Mouse (Mus musculus): ENCODE data around the gene Nexn. TPM values are rescaled to one million over a fixed set of nuclear protein-coding genes. Genes with fewer than 3 reads are reported as not detected.
"Not testable (repeated sequence)": the region's sequence is repeated elsewhere in the genome, so short reads cannot be mapped to it uniquely, and the experiment has no call there.

The Nexn gene
- polyA plus RNA-seq, 1 experiment from 2014 or later = 2.2 TPM

GRCm38 (mm10) chr3:152204577-152204976 is 61.6 kb downstream of the Nexn start:
- Histone ChIP-seq H3K9ac (replicated peaks; ENCODE audit: low read length) (no peak overlapping the region), H3K4me2 (ENCODE audit: low read length) (no peak overlapping the region), H3K27ac (replicated peaks; ENCODE audit: low read depth, low read length) (no peak overlapping the region), H3K4me1 (ENCODE audit: control insufficient read depth, insufficient read depth, low read length) (peaks cover 5% of the 10 kb centered on the region), H3K36me3 (ENCODE audit: control insufficient read depth, insufficient read depth, low read length) (no peaks in the 10 kb centered on the region), H3K9me3 (ENCODE audit: control insufficient read depth, low read length) (no peaks in the 10 kb centered on the region), H3K27me3 (ENCODE audit: control insufficient read depth, insufficient read depth, low read length) (no peaks in the 10 kb centered on the region), H3K4me3 (replicated peaks; ENCODE audit: low read depth, low read length) (no peak overlapping the region)
- ATAC-seq (ENCODE audit: low FRiP score, low TSS enrichment) = no peak
- WGBS = 87% methylated on average over 3 of the region's 3 CpGs
- DNase-seq = no peak

GRCm38 (mm10) chr3:152203996-152204395 is 62.2 kb downstream of the Nexn start:
- no peak overlapping the region for H3K4me2 ChIP-seq (ENCODE audit: low read length)
- no peak overlapping the region for H3K4me3 ChIP-seq (replicated peaks; ENCODE audit: low read depth, low read length)
- H3K27me3 ChIP-seq (ENCODE audit: control insufficient read depth, insufficient read depth, low read length) = no peaks in the 10 kb centered on the region
- peaks cover 5% of the 10 kb centered on the region for H3K4me1 ChIP-seq (ENCODE audit: control insufficient read depth, insufficient read depth, low read length)
- DNase-seq = no peak
- no peaks in the 10 kb centered on the region for H3K9me3 ChIP-seq (ENCODE audit: control insufficient read depth, low read length)
- no peak overlapping the region for H3K9ac ChIP-seq (replicated peaks; ENCODE audit: low read length)
- 63% methylated on average over 3 of the region's 3 CpGs for WGBS
- ATAC-seq (ENCODE audit: low FRiP score, low TSS enrichment) = no peak
- H3K27ac ChIP-seq (replicated peaks; ENCODE audit: low read depth, low read length) = no peak overlapping the region
- H3K36me3 ChIP-seq (ENCODE audit: control insufficient read depth, insufficient read depth, low read length) = no peaks in the 10 kb centered on the region

GRCm38 (mm10) chr3:152203411-152203810 is 62.7 kb downstream of the Nexn start:
- H3K27me3 ChIP-seq (ENCODE audit: control insufficient read depth, insufficient read depth, low read length) = no peaks in the 10 kb centered on the region
- no peaks in the 10 kb centered on the region for H3K36me3 ChIP-seq (ENCODE audit: control insufficient read depth, insufficient read depth, low read length)
- ATAC-seq (ENCODE audit: low FRiP score, low TSS enrichment) = no peak
- H3K9me3 ChIP-seq (ENCODE audit: control insufficient read depth, low read length) = no peaks in the 10 kb centered on the region
- WGBS = 87% methylated on average over 6 of the region's 6 CpGs
- H3K4me2 ChIP-seq (ENCODE audit: low read length) = no peak overlapping the region
- peaks cover 2% of the 10 kb centered on the region for H3K4me1 ChIP-seq (ENCODE audit: control insufficient read depth, insufficient read depth, low read length)
- no peak overlapping the region for H3K9ac ChIP-seq (replicated peaks; ENCODE audit: low read length)
- DNase-seq = no peak
- no peak overlapping the region for H3K4me3 ChIP-seq (replicated peaks; ENCODE audit: low read depth, low read length)
- no peak overlapping the region for H3K27ac ChIP-seq (replicated peaks; ENCODE audit: low read depth, low read length)

DNA sequence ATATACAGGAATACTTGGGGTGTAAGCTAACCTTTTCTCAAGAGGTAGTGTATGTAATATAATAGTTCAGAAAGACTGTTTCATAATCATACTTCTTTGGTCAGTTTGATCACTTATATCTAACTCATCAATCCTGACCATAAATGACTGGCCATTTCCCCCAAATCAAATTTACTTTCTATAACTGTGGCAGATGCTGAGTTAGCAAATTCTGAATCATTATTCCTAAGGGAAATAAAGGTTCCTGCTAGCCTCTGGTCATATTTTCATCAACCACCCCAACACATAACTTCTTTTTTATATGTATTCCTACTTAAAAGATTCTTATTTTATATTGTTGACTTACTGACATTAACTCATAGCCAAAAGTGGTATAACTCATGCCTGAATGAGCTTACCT is 63.2 kb downstream of the Nexn start:
- no peaks in the 10 kb centered on the region for H3K36me3 ChIP-seq (ENCODE audit: control insufficient read depth, insufficient read depth, low read length)
- no peaks in the 10 kb centered on the region for H3K4me1 ChIP-seq (ENCODE audit: control insufficient read depth, insufficient read depth, low read length)
- ATAC-seq (ENCODE audit: low FRiP score, low TSS enrichment) = no peak
- no peak overlapping the region for H3K9ac ChIP-seq (replicated peaks; ENCODE audit: low read length)
- H3K9me3 ChIP-seq (ENCODE audit: control insufficient read depth, low read length) = no peaks in the 10 kb centered on the region
- H3K27ac ChIP-seq (replicated peaks; ENCODE audit: low read depth, low read length) = no peak overlapping the region
- H3K4me3 ChIP-seq (replicated peaks; ENCODE audit: low read depth, low read length) = no peak overlapping the region
- DNase-seq = no peak
- no peak overlapping the region for H3K4me2 ChIP-seq (ENCODE audit: low read length)
- H3K27me3 ChIP-seq (ENCODE audit: control insufficient read depth, insufficient read depth, low read length) = no peaks in the 10 kb centered on the region

- H3K4me3 ChIP-seq (replicated peaks; ENCODE audit: low read depth, low read length) = no peak overlapping the region
- 82% methylated on average over 2 of the region's 2 CpGs for WGBS
Measured at GRCm38 (mm10) chr3:152201651-152202050, 64.5 kb downstream of the Nexn start.

GRCm38 (mm10) chr3:152201181-152201580 is 65.0 kb downstream of the Nexn start:
- Histone ChIP-seq H3K9ac (replicated peaks; ENCODE audit: low read length) (no peak overlapping the region), H3K27ac (replicated peaks; ENCODE audit: low read depth, low read length) (no peak overlapping the region), H3K4me1 (ENCODE audit: control insufficient read depth, insufficient read depth, low read length) (no peaks in the 10 kb centered on the region), H3K4me2 (ENCODE audit: low read length) (no peak overlapping the region), H3K36me3 (ENCODE audit: control insufficient read depth, insufficient read depth, low read length) (no peaks in the 10 kb centered on the region), H3K9me3 (ENCODE audit: control insufficient read depth, low read length) (no peaks in the 10 kb centered on the region), H3K4me3 (replicated peaks; ENCODE audit: low read depth, low read length) (no peak overlapping the region), H3K27me3 (ENCODE audit: control insufficient read depth, insufficient read depth, low read length) (no peaks in the 10 kb centered on the region)
- no peak for ATAC-seq (ENCODE audit: low FRiP score, low TSS enrichment)
- WGBS = 93% methylated on average over 3 of the region's 3 CpGs
- no peak for DNase-seq

More at GRCm38 (mm10) chr3:152201651-152202050, 64.5 kb downstream of the Nexn start:
- ATAC-seq (ENCODE audit: low FRiP score, low TSS enrichment) (no peak), DNase-seq (no peak)
- Histone ChIP-seq H3K4me1 (ENCODE audit: control insufficient read depth, insufficient read depth, low read length) (no peaks in the 10 kb centered on the region), H3K9ac (replicated peaks; ENCODE audit: low read length) (no peak overlapping the region), H3K36me3 (ENCODE audit: control insufficient read depth, insufficient read depth, low read length) (no peaks in the 10 kb centered on the region), H3K27ac (replicated peaks; ENCODE audit: low read depth, low read length) (no peak overlapping the region), H3K9me3 (ENCODE audit: control insufficient read depth, low read length) (no peaks in the 10 kb centered on the region), H3K4me2 (ENCODE audit: low read length) (no peak overlapping the region), H3K27me3 (ENCODE audit: control insufficient read depth, insufficient read depth, low read length) (no peaks in the 10 kb centered on the region)

- Histone ChIP-seq H3K4me2 (ENCODE audit: low read length) (no peak overlapping the region), H3K27me3 (ENCODE audit: control insufficient read depth, insufficient read depth, low read length) (no peaks in the 10 kb centered on the region), H3K36me3 (ENCODE audit: control insufficient read depth, insufficient read depth, low read length) (no peaks in the 10 kb centered on the region), H3K4me1 (ENCODE audit: control insufficient read depth, insufficient read depth, low read length) (no peaks in the 10 kb centered on the region), H3K27ac (replicated peaks; ENCODE audit: low read depth, low read length) (no peak overlapping the region), H3K4me3 (replicated peaks; ENCODE audit: low read depth, low read length) (no peak overlapping the region), H3K9ac (replicated peaks; ENCODE audit: low read length) (no peak overlapping the region), H3K9me3 (ENCODE audit: control insufficient read depth, low read length) (no peaks in the 10 kb centered on the region)
- ATAC-seq (ENCODE audit: low FRiP score, low TSS enrichment) (no peak), DNase-seq (no peak)
- WGBS = 71% methylated on average over 3 of the region's 3 CpGs
Measured at GRCm38 (mm10) chr3:152199125-152199524, 67.0 kb downstream of the Nexn start.

DNA sequence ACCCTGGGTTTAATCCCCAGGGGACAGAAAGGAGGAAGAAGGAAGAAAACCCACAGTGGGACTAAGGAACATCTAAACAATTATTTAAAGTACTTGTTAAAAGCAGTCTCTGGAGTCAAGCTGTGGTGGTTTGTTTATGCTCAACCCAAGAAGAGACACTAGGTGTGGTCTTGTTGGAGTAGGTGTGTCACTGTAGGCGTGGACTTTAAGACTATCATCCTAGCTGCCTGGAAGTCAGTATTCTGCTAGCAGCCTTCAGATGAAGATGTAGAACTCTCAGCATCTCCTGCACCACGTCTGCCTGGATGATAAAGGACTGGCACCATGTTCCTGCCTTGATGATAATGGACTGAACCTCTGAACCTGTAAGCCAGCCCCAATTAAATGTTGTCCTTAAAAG is 68.9 kb downstream of the Nexn start:
- H3K36me3 ChIP-seq (ENCODE audit: control insufficient read depth, insufficient read depth, low read length); H3K27me3 ChIP-seq (ENCODE audit: control insufficient read depth, insufficient read depth, low read length); H3K27ac ChIP-seq (replicated peaks; ENCODE audit: low read depth, low read length); H3K4me2 ChIP-seq (ENCODE audit: low read length); H3K4me1 ChIP-seq (ENCODE audit: control insufficient read depth, insufficient read depth, low read length); H3K9ac ChIP-seq (replicated peaks; ENCODE audit: low read length); H3K4me3 ChIP-seq (replicated peaks; ENCODE audit: low read depth, low read length); ATAC-seq (ENCODE audit: low FRiP score, low TSS enrichment); DNase-seq; H3K9me3 ChIP-seq (ENCODE audit: control insufficient read depth, low read length): not testable (repeated sequence)
- WGBS = 31% methylated on average over 2 of the region's 2 CpGs

GRCm38 (mm10) chr3:152193635-152194097 is 72.5 kb downstream of the Nexn start:
- H3K9ac ChIP-seq (replicated peaks; ENCODE audit: low read length) = peak overlapping the region; percentile 60
- H3K9me3 ChIP-seq (ENCODE audit: control insufficient read depth, low read length) = no peaks in the 10 kb centered on the region
- H3K4me1 ChIP-seq (ENCODE audit: control insufficient read depth, insufficient read depth, low read length) = peaks cover 12% of the 10 kb centered on the region
- peak overlapping the region; percentile 65 for H3K4me2 ChIP-seq (ENCODE audit: low read length)
- H3K4me3 ChIP-seq (replicated peaks; ENCODE audit: low read depth, low read length) = peak overlapping the region; percentile 52
- DNase-seq (peak; percentile 94), ATAC-seq (ENCODE audit: low FRiP score, low TSS enrichment) (peak; percentile 98)
- peak overlapping the region; percentile 76 for H3K27ac ChIP-seq (replicated peaks; ENCODE audit: low read depth, low read length)
- no peaks in the 10 kb centered on the region for H3K36me3 ChIP-seq (ENCODE audit: control insufficient read depth, insufficient read depth, low read length)
- H3K27me3 ChIP-seq (ENCODE audit: control insufficient read depth, insufficient read depth, low read length) = no peaks in the 10 kb centered on the region
- WGBS = under 1% methylated on average over 17 of the region's 17 CpGs
